Mouse (Mus musculus) left cerebral cortex, adult 2 months (tissue): Measurements from ENCODE around the gene Abcc8. TPM values are rescaled to one million over a fixed set of nuclear protein-coding genes. Genes with fewer than 3 reads are reported as not detected.

Source experiments
- DNase-seq, 2 experiments: peaks; one replicate each; pipeline ENCODE4 v3.0.0; 2021 to 2022; ENCODE audit warnings: low spot score in 2 of 2, mixed read lengths in 1 of 2; ENCODE audit errors: extremely low spot score in 1 of 2
- H3K27ac ChIP-seq: fragments of 200-600 bp; 2 replicates; pipeline ENCODE4 v1.8.1; 2022
- H3K4me3 ChIP-seq: fragments of 200-600 bp; 2 replicates; pipeline ENCODE4 v1.8.1; 2022
- CTCF ChIP-seq: fragments of 200-600 bp; IDR thresholded peaks from 2 replicates; pipeline ENCODE4 v1.8.1; 2022; ENCODE audit warnings: antibody characterized with exemption, mild to moderate bottlenecking, moderate library complexity
- intact Hi-C: fragments of 180-260 bp; cut with DNase I; formaldehyde crosslinking; loops from one replicate; pipeline ENCODE4 v1.15.1; 2025
- total RNA-seq, 2 experiments: library from RNA; stranded (reverse); gene quantifications; 2 replicates each; pipeline ENCODE4 v1.2.3; 2021

Gene Abcc8
- total RNA-seq, 2 experiments from 2014 or later = 38.6 to 43.8 TPM

DNA sequence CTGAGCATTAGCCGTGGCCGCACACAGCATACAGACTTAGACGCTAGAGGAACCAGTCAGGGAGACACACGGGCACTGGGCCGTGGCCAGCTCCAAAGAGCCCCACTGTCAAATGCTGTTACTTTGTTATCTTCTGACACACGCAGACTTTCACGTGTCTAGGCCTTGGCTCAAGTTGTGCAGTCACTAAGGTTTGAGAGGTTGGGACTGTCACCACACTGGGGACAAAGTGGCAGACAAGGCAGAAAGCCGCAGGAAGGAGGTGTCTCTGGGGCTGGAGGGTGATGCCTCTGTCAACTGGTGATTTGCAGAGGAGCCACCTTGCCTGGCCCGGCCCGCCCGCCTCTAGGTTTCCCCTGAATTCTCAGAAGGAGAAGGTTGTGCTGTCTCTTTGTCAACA, 54.5 kb downstream of the Abcc8 start:
- no peak overlapping the region for H3K4me3 ChIP-seq
- DNase-seq = no peak
- H3K27ac ChIP-seq = no peak overlapping the region
- TF ChIP-seq CTCF = no peak
- intact Hi-C loops = no loop called here

DNA sequence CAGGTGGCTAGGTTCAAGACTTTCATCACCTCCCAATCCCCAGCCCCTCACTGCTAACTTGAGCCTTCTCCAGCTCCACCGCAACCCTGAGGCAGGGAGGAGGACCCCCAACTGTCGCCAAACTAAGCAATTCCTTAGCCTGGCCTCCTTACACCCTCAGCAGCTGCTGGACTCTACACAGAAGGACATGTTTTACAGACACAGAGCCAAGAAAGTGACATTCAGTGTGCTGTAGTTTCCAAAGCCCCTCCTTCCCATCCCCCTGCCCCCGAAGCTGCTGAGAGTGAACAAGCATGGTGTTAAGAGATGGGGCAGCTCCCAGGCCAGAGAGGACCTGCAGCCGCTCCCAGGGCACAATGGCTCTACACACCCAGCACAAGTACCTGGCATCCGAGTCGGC, 55.4 kb downstream of the Abcc8 start:
- Histone ChIP-seq H3K27ac (no peak overlapping the region), H3K4me3 (no peak overlapping the region)
- intact Hi-C loops = no loop called here
- TF ChIP-seq CTCF = no peak
- no peak for DNase-seq

DNA sequence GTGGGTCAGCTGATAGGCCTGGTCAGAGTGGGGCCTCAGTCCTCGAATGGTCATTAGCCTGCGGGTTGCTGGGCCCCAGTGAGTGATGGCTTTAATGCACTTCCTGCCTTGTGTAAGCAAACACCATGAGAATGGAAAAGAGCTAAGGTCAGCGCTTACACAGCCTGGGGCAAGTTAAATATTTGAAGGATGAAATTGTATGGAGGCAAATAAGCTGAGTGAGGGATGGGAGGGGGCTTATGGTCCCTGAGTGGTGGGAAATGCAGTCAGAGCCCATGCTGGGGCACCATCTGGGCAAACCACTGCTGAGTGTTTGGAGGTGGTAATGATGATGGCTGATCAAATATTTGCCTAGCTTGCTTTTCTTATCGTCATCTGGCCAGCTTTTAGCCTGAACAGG, 56.9 kb downstream of the Abcc8 start:
- no peak for DNase-seq
- intact Hi-C loops = no loop called here
- no peak overlapping the region for H3K27ac ChIP-seq
- no peak for TF ChIP-seq CTCF
- no peak overlapping the region for H3K4me3 ChIP-seq

DNA sequence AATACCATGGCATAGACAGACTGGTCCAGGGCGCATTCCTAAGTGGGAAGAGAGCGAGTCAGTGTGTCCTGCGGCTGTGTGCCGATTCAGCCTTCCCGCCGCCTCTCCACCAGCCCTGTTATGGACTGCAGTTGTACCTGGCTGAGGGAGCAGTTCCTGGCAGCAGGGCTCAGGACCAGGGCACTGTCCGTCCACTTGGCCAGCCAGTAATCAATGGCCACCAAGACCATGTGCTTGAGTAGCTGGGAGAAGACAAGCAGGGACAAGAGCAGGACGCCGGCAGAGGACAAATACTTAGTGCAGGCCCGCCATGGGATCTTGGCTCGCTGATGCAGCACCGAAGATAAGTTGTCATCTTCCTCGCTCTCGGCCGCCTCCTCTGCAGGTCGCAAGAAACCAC, 62.8 kb downstream of the Abcc8 start:
- DNase-seq = no peak
- Histone ChIP-seq H3K27ac (no peak overlapping the region), H3K4me3 (no peak overlapping the region)
- intact Hi-C loops = no loop called here
- TF ChIP-seq CTCF = no peak

DNA sequence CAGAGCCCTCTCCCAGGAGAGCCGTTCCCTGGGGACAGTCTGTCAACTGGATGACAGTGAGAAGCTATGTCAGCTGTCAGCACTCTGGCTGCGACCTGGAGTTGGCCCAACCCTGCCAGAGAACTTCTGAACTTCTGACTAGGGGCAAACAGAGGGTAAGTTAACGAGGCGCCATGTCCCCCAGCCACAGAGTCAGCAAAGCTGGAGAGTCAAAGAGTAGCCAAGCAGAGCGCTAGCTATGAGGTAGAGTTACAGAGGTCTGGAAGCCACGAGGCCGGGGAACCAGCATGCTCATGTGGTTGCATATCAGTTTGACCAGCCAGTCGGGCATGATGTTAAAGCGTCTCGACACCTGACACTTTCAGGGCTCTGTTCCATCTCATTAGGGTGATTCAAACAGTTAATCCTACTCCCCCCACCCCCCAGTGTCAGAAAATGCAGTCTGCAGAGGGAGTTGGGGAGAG, 63.7 kb downstream of the Abcc8 start:
- intact Hi-C loops = no loop called here
- Histone ChIP-seq H3K27ac (no peak overlapping the region), H3K4me3 (no peak overlapping the region)
- no peak for DNase-seq
- no peak for TF ChIP-seq CTCF

DNA sequence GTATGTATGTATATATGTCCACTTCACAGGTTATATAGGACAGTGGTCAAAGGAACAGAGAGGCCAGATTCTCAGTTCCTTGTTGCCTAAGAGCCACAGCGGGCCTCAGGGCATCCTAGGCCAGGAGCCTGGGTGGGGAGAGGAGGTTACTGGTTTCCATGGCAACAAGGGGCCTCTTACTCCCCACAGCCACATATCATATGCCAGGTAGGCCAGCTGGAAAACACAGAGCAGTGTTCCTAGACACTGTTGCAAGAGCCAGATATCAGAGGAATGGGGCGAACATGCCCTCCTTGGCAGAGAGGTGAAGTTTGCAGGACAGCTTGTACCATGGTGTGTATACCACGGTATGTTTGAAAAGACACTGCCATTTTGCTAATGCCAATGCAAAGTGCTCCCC, 66.4 kb downstream of the Abcc8 start:
- DNase-seq = no peak
- Histone ChIP-seq H3K4me3 (no peak overlapping the region), H3K27ac (no peak overlapping the region)
- no peak for TF ChIP-seq CTCF
- intact Hi-C loops = no loop called here

DNA sequence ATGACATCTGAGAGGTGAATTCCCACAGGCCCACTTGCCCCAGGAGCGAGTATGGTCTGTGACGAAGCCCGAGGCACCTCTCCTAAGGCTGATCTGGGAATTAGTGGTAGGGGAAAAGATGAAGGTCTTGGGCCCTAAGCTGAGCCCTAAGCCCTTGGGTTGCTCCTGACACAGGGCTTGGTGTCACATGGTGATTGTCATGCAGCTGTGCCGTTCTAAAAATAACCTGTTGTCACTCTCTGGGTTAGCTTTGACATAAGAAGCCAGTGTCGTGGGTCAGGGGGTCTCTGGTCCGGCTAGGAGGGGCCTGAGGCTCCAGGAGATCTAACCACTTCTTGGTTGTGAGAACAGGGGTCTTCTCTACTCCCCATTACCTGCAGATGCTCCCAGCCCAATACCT, 67.9 kb downstream of the Abcc8 start:
- TF ChIP-seq CTCF = no peak
- Histone ChIP-seq H3K4me3 (no peak overlapping the region), H3K27ac (no peak overlapping the region)
- no peak for DNase-seq
- intact Hi-C loops = no loop called here

DNA sequence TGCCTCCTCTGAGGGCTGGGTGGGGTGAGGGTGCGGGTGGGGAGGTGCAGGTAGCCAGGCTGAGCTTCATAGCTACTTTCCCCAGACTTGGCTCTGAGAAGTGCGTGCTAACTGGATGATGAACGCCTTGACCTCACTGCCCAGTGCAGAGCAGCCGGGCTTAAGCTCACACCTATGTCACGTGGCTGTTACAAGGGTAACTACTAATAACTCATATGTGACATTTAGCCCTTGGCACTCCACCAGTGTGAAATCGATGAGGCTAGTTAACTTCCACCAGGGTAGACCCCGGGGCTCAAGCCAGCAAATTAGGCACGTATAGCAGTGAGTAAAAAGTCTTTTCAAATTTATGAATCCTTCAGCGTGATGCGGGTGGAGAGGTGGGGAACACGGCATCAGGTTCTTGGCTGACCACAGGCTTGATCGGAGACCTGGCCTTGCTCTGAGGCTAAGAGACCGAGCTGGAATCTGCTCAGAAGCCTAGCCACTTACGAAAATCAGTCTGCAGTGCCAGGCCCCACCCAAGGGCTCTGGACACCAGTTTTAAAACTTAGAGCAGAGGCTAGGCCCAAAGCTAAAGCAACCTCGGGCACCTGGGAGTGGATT, 68.5 kb downstream of the Abcc8 start:
- H3K4me3 ChIP-seq = no peak overlapping the region
- intact Hi-C loops = no loop called here
- no peak overlapping the region for H3K27ac ChIP-seq
- DNase-seq = no peak
- TF ChIP-seq CTCF = no peak

DNA sequence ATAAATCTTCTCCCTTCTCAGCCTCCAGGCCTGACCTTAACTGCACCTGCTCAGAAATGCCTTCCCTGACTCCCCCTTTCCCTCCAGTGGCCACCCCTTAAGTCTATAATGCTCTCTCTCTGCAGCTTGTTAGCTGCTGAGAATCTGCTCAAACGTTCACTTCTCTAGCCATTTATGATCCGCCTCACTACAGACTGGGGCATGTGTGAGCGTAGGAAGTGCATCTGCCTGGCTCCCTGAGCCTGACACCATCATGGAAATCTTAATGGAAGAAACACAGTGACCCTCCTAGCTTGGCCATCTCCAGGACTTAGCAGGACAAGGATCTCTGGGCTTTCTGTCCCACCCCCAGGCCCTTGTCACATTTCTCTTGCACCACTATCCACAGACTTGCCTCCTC, 69.8 kb downstream of the Abcc8 start:
- TF ChIP-seq CTCF = no peak
- H3K4me3 ChIP-seq = no peak overlapping the region
- intact Hi-C loops = no loop called here
- no peak for DNase-seq
- H3K27ac ChIP-seq = no peak overlapping the region

DNA sequence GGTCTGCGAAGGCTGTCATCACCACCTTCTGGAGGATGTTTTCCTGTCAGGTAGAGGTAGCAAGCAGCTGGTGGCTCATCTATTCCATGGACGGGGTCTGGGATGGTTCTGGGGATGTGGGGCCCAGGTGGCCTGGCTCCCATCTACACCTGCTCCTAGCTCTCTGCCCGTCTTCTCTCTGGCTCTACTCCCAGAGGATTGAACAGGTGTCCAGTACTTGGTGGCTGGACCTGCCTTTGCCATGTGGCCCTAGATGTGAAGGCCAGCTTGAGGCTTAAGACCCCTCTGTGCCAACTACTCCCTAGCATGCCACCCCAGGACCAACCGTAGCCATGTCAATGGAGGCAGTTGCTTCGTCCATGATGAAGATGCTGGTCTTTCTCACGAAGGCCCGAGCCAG, 74.3 kb downstream of the Abcc8 start:
- TF ChIP-seq CTCF = no peak
- no peak for DNase-seq
- intact Hi-C loops = no loop called here
- Histone ChIP-seq H3K27ac (no peak overlapping the region), H3K4me3 (no peak overlapping the region)

DNA sequence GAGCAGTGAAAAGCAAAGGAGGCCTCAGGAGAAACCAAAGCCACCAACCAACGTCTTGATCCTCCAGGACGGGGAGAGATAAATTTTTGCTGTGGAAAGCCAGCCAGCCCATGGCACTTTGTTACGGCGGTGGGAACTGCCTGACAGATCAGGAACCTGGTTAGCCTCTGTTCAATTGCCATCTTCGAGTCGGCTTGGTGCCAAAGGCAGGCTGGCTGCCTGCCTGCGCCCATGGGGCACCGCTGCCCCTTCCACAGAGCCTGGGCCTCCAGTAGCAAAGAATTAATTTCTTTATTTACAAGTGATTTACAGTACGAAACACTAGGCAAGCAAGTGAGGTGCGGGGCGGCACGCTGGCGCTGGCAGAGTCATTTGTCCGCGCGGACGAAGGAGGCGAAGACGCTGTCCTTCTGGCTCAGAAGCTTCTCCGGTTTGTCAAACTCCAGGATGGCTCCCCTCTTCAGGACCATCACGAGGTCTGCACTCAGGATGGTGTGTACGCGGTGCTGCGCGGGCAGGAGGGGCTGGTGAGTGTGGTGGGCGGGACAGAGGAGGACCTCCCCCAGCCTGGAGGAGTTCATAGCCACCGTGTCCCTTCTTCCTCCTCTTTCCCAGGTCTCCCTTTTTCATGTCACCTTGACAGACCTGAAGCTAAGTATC, 75.4 kb downstream of the Abcc8 start:
- no peak for DNase-seq
- TF ChIP-seq CTCF = no peak
- Histone ChIP-seq H3K4me3 (no peak overlapping the region), H3K27ac (no peak overlapping the region)
- intact Hi-C loops = no loop called here

DNA sequence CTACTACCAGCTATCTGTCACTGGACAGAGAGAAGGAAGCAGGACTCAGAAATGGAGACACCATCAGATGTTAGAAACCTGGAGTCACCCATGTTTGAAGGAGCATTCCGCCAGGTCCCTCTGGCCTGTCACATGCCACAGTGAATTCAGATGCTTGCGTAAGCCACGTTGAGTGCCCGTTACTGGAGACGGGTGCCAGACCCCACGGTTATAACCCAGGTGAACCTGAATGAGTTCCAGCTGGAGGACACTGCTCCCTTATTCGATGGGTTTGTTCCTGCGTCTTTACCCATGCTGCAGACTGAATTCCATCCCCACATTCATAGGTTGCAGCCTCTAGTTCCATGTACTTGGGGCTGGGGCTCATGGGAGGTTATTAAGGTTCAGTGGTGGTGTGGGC, 76.1 kb downstream of the Abcc8 start:
- Histone ChIP-seq H3K27ac (peak overlapping the region; percentile 88), H3K4me3 (no peak overlapping the region)
- TF ChIP-seq CTCF = no peak
- intact Hi-C loops = no loop called here
- no peak for DNase-seq

DNA sequence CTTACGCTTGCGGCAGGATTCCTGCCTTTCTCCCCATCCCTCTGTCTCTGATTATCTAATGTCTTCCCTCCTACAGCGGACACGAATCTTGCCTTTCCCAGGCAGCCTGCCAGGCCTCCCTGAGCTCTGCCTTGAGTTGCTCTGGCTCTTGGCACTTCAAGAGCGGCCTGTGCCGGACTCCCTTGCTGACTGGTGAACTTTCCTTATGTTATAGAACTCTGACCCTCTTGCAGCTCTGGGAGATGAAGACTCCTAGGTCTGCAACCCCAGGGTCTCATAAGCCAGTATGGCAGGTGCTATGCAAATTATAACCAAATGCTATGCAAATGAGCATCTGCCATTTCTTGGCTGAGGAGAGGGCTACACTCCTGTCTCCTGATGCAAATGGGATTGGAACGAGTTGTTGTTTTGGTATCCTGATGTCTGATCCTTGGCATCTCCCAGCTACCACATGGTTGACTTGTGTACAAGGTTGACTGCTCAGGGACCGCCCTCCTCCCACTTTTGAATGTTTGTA, 76.7 kb downstream of the Abcc8 start:
- TF ChIP-seq CTCF = no peak
- DNase-seq = peak in 1 of 2 experiments; percentile 73
- Histone ChIP-seq H3K27ac (peak overlapping the region; percentile 88), H3K4me3 (no peak overlapping the region)
- intact Hi-C loops = no loop called here
